Mouse (Mus musculus): ENCODE measurements around the gene Gm21970. TPM values are rescaled to one million over a fixed set of nuclear protein-coding genes. Genes with fewer than 3 reads are reported as not detected.

Gene Gm21970
- total RNA-seq, 4 experiments from 2014 or later, result 0.72 TPM; not detected in 3

- DNase-seq (ENCODE audit: low spot score in 2 of 2), result peak; percentile 76 to 79
Observed at GRCm38 (mm10) chr16:91372577-91373472, 18.7 kb upstream of the Gm21970 start, which contains the start of gene Ifnar2. Gene Ifnar2 (plus strand): TSS chr16:91372783.

- no peak for DNase-seq (ENCODE audit: low spot score in 2 of 2)
Observed at GRCm38 (mm10) chr16:91373473-91374252, 17.9 kb upstream of the Gm21970 start.

- DNase-seq (ENCODE audit: low spot score in 2 of 2), result no peak
Observed at GRCm38 (mm10) chr16:91374253-91374634, 17.3 kb upstream of the Gm21970 start.

GRCm38 (mm10) chr16:91376701-91377100 lies 14.8 kb upstream of the Gm21970 start:
- no peak for DNase-seq (ENCODE audit: low spot score in 2 of 2)

GRCm38 (mm10) chr16:91378431-91378986 lies 13.0 kb upstream of the Gm21970 start:
- DNase-seq (ENCODE audit: low spot score in 2 of 2), result no peak

- DNase-seq (ENCODE audit: low spot score in 2 of 2), result no peak
Observed at GRCm38 (mm10) chr16:91378991-91379390, 12.5 kb upstream of the Gm21970 start.

GRCm38 (mm10) chr16:91379412-91379811 lies 12.1 kb upstream of the Gm21970 start:
- no peak for DNase-seq (ENCODE audit: low spot score in 2 of 2)

- DNase-seq (ENCODE audit: low spot score in 2 of 2), result no peak
Observed at GRCm38 (mm10) chr16:91380151-91380550, 11.4 kb upstream of the Gm21970 start.

- no peak for DNase-seq (ENCODE audit: low spot score in 2 of 2)
Observed at GRCm38 (mm10) chr16:91381606-91382005, 9.9 kb upstream of the Gm21970 start.

- no peak for DNase-seq (ENCODE audit: low spot score in 2 of 2)
Observed at GRCm38 (mm10) chr16:91382261-91382790, 9.2 kb upstream of the Gm21970 start.

GRCm38 (mm10) chr16:91384221-91384620 lies 7.3 kb upstream of the Gm21970 start:
- no peak for DNase-seq (ENCODE audit: low spot score in 2 of 2)

- DNase-seq (ENCODE audit: low spot score in 2 of 2), result no peak
Observed at GRCm38 (mm10) chr16:91385621-91386020, 5.9 kb upstream of the Gm21970 start.

GRCm38 (mm10) chr16:91386419-91387120 lies 5.0 kb upstream of the Gm21970 start:
- no peak for DNase-seq (ENCODE audit: low spot score in 2 of 2)

GRCm38 (mm10) chr16:91387121-91387486 lies 4.4 kb upstream of the Gm21970 start:
- DNase-seq (ENCODE audit: low spot score in 2 of 2), result no peak

- no peak for DNase-seq (ENCODE audit: low spot score in 2 of 2)
Observed at GRCm38 (mm10) chr16:91390100-91390499, 1.4 kb upstream of the Gm21970 start.

GRCm38 (mm10) chr16:91394826-91395410 lies 3.4 kb downstream of the Gm21970 start:
- DNase-seq (ENCODE audit: low spot score in 2 of 2), result no peak

GRCm38 (mm10) chr16:91395633-91396392 lies 4.3 kb downstream of the Gm21970 start:
- DNase-seq (ENCODE audit: low spot score in 2 of 2), result peak; percentile 40 to 43

GRCm38 (mm10) chr16:91396844-91397537 lies 5.5 kb downstream of the Gm21970 start:
- DNase-seq (ENCODE audit: low spot score in 2 of 2), result no peak

- no peak for DNase-seq (ENCODE audit: low spot score in 2 of 2)
Observed at GRCm38 (mm10) chr16:91398030-91398429, 6.5 kb downstream of the Gm21970 start.

All from layer of hippocampus, adult 8-10 months (tissue).